Mouse (Mus musculus): ENCODE measurements around the gene Trdmt1. TPM values are rescaled to one million over a fixed set of nuclear protein-coding genes. Genes with fewer than 3 reads are reported as not detected.

Gene Trdmt1
- 10.4 TPM for polyA plus RNA-seq (2017; shearing (Covaris generic))

DNA sequence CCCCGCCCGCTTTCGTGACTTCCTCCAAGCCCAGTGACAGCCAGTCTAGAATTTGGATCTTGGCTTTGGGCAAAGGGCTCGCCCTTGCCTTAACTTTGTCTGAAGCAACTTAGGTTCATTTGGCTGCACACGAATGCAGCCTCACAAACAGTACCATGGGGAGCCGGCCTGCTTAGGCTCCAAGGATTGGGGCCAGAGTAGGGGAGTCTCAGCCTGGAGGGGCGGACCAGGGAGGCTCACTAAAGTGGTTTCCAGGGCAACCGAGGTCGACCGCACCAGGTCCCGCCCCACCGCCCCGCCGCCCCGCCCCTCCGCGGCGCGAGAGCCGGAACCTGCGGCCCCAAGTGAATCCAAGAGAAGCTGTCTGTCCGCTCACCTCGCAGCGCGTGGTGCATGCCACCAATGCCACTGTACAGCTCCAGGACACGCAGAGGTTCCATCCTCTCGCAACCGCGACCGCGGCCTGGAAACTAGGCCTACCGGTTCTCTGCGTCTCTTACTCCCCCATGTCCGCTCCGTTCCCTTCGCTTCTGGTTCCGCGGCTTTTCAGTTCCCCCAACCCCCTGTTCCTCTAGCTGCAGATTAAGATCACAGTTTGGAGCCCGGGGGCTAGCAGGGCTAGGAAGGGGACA is at the start of gene Trdmt1:
Gene Trdmt1, minus strand, starts transcription at position 476 of the 632 bp plus-strand sequence.

DNA sequence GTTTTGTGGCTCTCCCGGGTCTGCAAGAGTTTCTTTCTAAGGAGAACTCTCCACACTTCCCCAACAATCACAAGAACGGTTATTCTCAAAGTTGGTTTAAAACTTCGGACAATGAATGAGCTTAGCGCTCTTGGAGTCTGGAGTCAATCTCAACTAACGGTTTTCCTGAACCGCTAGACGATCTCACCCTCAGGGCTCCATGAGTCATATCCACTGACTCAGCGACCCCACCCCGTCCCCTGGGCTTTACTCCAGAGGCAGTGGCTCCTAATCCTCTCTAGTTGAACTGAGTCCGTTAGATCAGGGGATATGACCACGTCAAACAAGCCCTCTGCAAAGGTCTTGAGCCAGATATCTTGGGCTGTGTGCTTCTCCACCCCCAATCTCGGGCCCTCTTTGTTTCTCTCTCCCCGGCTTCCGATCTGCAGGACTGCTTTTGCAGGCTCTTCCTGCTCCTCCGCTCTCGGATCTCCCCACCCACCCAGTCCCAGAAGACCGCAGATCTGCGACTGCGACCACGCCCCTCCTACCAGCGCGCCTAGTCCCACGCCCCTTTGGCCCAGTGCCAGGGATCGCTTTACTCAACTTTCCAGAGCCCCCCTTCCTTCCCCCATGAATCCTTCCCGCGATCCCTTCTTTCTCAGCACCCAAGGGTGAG is 29.1 kb upstream of the Trdmt1 start, which contains the start of gene Vim:
Gene Vim, plus strand, starts transcription at position 520 of the 658 bp plus-strand sequence.

DNA sequence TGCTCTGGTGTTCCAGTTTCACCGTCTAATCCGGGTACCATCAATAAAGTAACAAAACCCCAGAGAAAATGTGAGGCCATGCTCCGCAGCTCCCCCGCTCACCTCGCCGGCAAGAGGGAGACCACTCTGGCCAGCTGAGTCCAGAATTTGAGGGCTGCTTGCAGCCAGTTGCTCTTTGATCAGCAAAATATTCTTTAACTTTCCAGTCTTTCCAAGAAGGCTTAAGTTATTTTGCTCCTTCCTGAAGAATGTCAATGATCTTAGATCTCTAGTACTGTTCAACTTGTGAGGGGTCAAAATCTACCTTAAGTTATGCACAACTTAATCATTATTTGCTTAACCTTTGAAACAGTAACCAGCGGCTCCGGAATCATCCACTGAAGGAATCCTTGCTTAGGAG is 52.7 kb downstream of the Trdmt1 start, which contains the start of gene Cubn:
Gene Cubn, minus strand, starts transcription at position 80 of the 400 bp plus-strand sequence.

Other genes with a start within 250 kb of the Trdmt1 start
- 0.07 TPM for gene Cubn, start 52.9 kb downstream of the Trdmt1 start, polyA plus RNA-seq (2017; shearing (Covaris generic))
- gene Vim, start 29.3 kb upstream of the Trdmt1 start, polyA plus RNA-seq (2017; shearing (Covaris generic)): 175 TPM
- 5.3 TPM for gene St8sia6, start 249.4 kb upstream of the Trdmt1 start, polyA plus RNA-seq (2017; shearing (Covaris generic))

Data from effector memory CD4-positive, alpha-beta T cell, adult 5 months (primary cell).